Mouse (Mus musculus) liver, postnatal 0 days (tissue): ENCODE measurements at regions not wholly inside any gene's neighbourhood (a gene's known extent, or its start where the extent isn't known, plus 50 kb on each side); places are given as distances from the start of the nearest gene placed in this dataset.

Experiments
- ATAC-seq: fragments of 200-750 bp; cut with Nextera tagmentation; 2 replicates; pipeline ENCODE4 v1.8.0; 2017; ENCODE audit warnings: mild to moderate bottlenecking, moderate library complexity
- DNase-seq: peaks from one replicate; pipeline ENCODE4 v3.0.0-alpha.2; 2016
- H3K27ac ChIP-seq: fragments of 300-500 bp; sonication (generic); 2 replicates; pipeline ENCODE4 v1.5.1; 2014; ENCODE audit warnings: antibody characterized with exemption, moderate library complexity, mild to moderate bottlenecking, low read depth
- H3K27me3 ChIP-seq: fragments of 300-500 bp; sonication (generic); 2 replicates; pipeline ENCODE4 v1.6.1; 2014; ENCODE audit warnings: low read length, control low read depth, mixed read lengths; ENCODE audit not compliant: insufficient read depth
- H3K36me3 ChIP-seq: fragments of 300-500 bp; sonication (generic); replicated peaks from 2 replicates; pipeline ENCODE4 v1.6.1; 2014; ENCODE audit warnings: mild to moderate bottlenecking, control low read depth, low read length, moderate library complexity, mixed read lengths; ENCODE audit not compliant: insufficient read depth
- H3K4me1 ChIP-seq: fragments of 300-500 bp; sonication (generic); 2 replicates; pipeline ENCODE4 v1.6.1; 2014; ENCODE audit warnings: antibody characterized with exemption, mild to moderate bottlenecking, control low read depth; ENCODE audit not compliant: insufficient read depth
- H3K4me2 ChIP-seq: fragments of 300-500 bp; sonication (generic); 2 replicates; pipeline ENCODE4 v1.6.1; 2014; ENCODE audit warnings: low read depth, mild to moderate bottlenecking, low read length, moderate library complexity, mixed read lengths
- H3K4me3 ChIP-seq: fragments of 300-500 bp; sonication (generic); 2 replicates; pipeline ENCODE4 v1.5.1; 2014; ENCODE audit warnings: low read depth, low read length
- H3K9ac ChIP-seq: fragments of 300-500 bp; sonication (generic); replicated peaks from 2 replicates; pipeline ENCODE4 v1.6.1; 2014; ENCODE audit warnings: mild to moderate bottlenecking, moderate library complexity
- H3K9me3 ChIP-seq: fragments of 300-500 bp; sonication (generic); 2 replicates; pipeline ENCODE4 v1.6.1; 2016; ENCODE audit warnings: mild to moderate bottlenecking, control low read depth, low read length, mixed read lengths
- CTCF ChIP-seq: sonication (generic); IDR thresholded peaks from 2 replicates; pipeline ENCODE4 v1.5.1; 2016; ENCODE audit warnings: antibody characterized with exemption, low read depth
- EP300 ChIP-seq: IDR thresholded peaks from 2 replicates; pipeline ENCODE4 v1.6.1; 2016; ENCODE audit warnings: antibody characterized with exemption, low read depth, mild to moderate bottlenecking
- WGBS: fragments of 180-500 bp; shearing (Covaris S2); extraction: QIAGEN DNeasy Blood & Tissue Kit; methylation state at CpG from one replicate; pipeline ENCODE4 v1.1.7; 2014; ENCODE audit not compliant: insufficient replicate concordance; 5-methylcytosine and 5-hydroxymethylcytosine counted together

DNA sequence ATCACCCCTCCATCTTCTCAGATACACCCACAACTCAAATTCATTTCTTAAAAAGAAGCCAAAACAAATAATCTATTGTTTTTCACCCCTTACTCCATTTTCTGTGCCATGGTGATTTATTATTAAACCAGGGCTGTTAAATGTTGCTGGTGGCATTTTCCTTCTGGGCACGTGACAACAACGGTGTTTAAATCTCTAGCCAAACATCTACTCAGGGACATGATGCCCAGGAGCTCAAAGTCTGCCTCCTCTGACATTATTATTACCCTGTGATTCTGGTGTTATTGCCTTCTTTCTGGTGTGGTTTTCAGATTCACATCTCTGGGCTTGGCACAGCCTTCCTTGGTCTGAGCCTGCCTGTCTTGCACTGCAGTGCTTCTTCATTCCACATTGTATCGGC is 253.5 kb upstream of the Camk1g start:
- no peaks in the 10 kb centered on the region for H3K36me3 ChIP-seq
- no peak overlapping the region for H3K4me2 ChIP-seq
- H3K27ac ChIP-seq = no peak overlapping the region
- ATAC-seq = no peak
- WGBS = 83% methylated on average over 3 of the region's 3 CpGs
- no peak overlapping the region for H3K9ac ChIP-seq
- DNase-seq = no peak
- no peak overlapping the region for H3K4me3 ChIP-seq
- TF ChIP-seq CTCF (no peak), EP300 (no peak)
- 0 out of 2 replicates have a peak, but pooled peaks cover 2% of the 10 kb centered on the region for H3K27me3 ChIP-seq
- no peaks in the 10 kb centered on the region for H3K9me3 ChIP-seq
- H3K4me1 ChIP-seq = no peaks in the 10 kb centered on the region

DNA sequence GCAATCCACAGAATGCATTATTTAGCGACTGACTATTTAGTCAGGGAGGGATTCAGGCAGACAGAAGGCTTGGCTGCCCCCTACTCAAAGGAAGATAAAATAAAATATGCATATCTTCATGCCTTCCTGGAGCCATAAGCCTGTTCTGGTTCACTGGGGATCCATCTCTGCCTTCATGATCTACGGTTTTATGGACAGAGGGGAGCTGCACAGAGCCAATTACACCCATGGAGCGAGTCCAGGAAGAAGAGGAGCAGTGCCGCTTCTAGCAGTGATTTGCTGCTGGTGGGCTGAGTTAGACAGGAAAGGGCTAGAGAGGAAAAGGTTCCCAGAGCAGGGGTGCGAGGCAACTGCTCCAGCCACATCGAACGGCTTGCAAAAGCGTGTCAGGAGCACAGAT is 248.2 kb upstream of the Camk1g start:
- ATAC-seq = no peak

DNA sequence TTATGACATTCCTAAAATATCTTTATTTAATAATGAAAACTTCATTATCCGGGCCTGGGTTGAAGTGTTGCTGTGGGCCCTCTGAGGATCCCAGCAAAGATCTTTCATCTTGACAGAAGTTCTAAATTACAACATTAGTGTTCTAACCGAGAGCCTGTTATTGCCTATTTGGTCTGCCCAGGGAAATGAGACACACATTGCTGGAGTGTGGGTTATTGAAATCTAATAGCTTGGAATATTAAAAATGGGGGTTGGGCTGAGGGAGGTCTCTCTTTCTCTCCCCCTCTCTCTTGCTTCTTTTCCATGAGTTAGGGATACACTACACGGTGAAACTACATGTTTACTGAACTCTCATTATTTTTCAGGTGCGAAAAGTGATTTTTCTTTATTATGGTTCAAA is 240.4 kb upstream of the Camk1g start:
- Histone ChIP-seq H3K27me3 (no peaks in the 10 kb centered on the region), H3K36me3 (no peaks in the 10 kb centered on the region), H3K9ac (no peak overlapping the region), H3K4me2 (no peak overlapping the region), H3K4me3 (no peak overlapping the region), H3K4me1 (no peaks in the 10 kb centered on the region), H3K27ac (no peak overlapping the region), H3K9me3 (no peaks in the 10 kb centered on the region)
- no peak for ATAC-seq
- no peak for DNase-seq
- TF ChIP-seq EP300 (no peak), CTCF (no peak)
- WGBS = 64% methylated on average over 4 of the region's 4 CpGs

More for the DNA sequence above, 248.2 kb upstream of the Camk1g start:
- Histone ChIP-seq H3K27ac (no peak overlapping the region), H3K4me2 (no peak overlapping the region), H3K9me3 (no peaks in the 10 kb centered on the region), H3K4me1 (no peaks in the 10 kb centered on the region), H3K27me3 (no peaks in the 10 kb centered on the region), H3K36me3 (no peaks in the 10 kb centered on the region), H3K9ac (no peak overlapping the region), H3K4me3 (no peak overlapping the region)
- DNase-seq = no peak
- WGBS = 63% methylated on average over 8 of the region's 8 CpGs
- TF ChIP-seq CTCF = no peak
- TF ChIP-seq EP300 = no peak

DNA sequence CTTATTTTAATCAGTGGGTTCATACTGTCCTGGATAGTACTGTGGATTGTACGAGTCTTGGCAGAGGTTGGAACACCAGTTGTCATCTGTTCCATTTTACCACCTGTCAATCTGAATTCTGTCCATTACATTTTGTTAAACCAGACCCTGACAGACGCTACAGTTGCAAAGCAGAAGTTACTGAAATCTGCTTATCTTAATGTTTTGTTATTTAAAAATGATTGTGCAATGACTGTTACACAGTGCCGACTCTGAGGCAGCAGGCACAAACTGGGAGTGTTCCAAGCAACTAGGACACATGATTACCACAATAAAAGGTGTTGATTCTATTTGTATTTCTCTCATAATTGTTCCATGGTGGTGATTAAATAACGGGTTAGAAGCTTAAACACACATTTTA is 229.8 kb upstream of the Camk1g start:
- Histone ChIP-seq H3K27me3 (no peaks in the 10 kb centered on the region), H3K4me1 (no peaks in the 10 kb centered on the region), H3K9me3 (no peaks in the 10 kb centered on the region), H3K4me2 (no peak overlapping the region), H3K27ac (no peak overlapping the region), H3K4me3 (no peak overlapping the region), H3K9ac (no peak overlapping the region), H3K36me3 (no peaks in the 10 kb centered on the region)
- TF ChIP-seq CTCF (no peak), EP300 (no peak)
- no peak for ATAC-seq
- DNase-seq = no peak
- 28% methylated on average over 4 of the region's 4 CpGs for WGBS

DNA sequence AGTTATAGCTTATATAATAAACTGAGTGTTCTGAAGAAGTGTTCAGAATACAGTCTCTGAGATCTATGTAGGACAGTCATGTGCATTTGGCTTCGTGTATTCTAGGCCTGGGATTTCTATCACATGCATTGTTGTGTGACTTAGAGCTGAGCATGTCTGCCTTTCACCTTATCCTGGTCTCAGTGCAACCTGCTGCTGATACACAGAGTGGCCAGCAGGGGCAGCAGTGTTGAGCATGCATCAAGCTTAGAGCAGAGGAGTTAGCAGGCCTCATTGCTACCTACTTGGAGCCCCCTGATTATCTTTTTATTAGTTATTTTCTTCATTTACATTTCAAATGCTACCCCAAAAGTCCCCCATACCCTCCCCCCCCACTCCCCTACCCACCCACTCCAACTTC is 229.1 kb upstream of the Camk1g start:
- no peak overlapping the region for H3K9ac ChIP-seq
- H3K9me3 ChIP-seq = no peaks in the 10 kb centered on the region
- ATAC-seq = no peak
- 30% methylated on average over 1 of the region's 1 CpGs for WGBS
- no peaks in the 10 kb centered on the region for H3K27me3 ChIP-seq
- TF ChIP-seq CTCF (peak; percentile 77), EP300 (no peak)
- no peak overlapping the region for H3K4me2 ChIP-seq
- H3K4me3 ChIP-seq = no peak overlapping the region
- H3K36me3 ChIP-seq = no peaks in the 10 kb centered on the region
- H3K4me1 ChIP-seq = no peaks in the 10 kb centered on the region
- DNase-seq = peak; percentile 27
- H3K27ac ChIP-seq = no peak overlapping the region

DNA sequence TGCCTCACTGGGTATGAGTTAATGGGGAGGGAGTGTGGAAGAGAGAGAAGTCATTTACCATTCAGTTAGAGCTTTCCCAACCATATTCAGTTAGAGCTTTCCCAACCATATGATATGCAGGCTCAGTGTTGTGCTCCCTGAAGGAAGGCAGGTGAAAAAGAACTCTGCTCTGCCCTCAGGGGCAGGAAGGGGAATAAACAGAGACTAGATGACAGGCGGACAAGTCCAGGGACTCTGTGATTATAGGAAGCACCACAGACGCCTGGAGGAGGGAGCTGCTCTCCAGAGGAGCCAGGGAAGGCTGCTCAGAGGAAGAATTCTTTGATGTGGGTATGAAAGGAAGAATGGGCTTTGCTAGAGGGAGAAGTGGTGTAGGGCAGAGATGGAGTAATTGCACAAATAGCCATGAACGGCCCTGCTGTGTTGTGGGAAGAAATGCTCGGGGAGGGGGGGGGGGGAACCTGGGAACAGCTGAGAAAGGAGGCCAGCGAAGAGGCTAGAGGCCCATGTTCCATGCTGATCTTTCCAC is 220.3 kb upstream of the Camk1g start:
- no peak for ATAC-seq
- 38% methylated on average over 5 of the region's 5 CpGs for WGBS
- no peak overlapping the region for H3K4me3 ChIP-seq

More for the DNA sequence above, 220.3 kb upstream of the Camk1g start:
- no peak for DNase-seq
- H3K27me3 ChIP-seq = no peaks in the 10 kb centered on the region
- H3K27ac ChIP-seq = no peak overlapping the region
- H3K4me2 ChIP-seq = no peak overlapping the region
- no peaks in the 10 kb centered on the region for H3K9me3 ChIP-seq
- H3K36me3 ChIP-seq = no peaks in the 10 kb centered on the region
- H3K4me1 ChIP-seq = no peaks in the 10 kb centered on the region
- no peak overlapping the region for H3K9ac ChIP-seq
- TF ChIP-seq EP300 = no peak
- TF ChIP-seq CTCF = no peak
